Mouse (Mus musculus) liver, embryonic 13.5 days (tissue): ENCODE measurements at regions not wholly inside any gene's neighbourhood (a gene's known extent, or its start where the extent isn't known, plus 50 kb on each side); places are given as distances from the start of the nearest gene placed in this dataset.
A peak's percentile ranks its signal among the peaks of the same experiment; 100 is the strongest.

Source experiments
- ATAC-seq: fragments of 200-750 bp; cut with Nextera tagmentation; 2 replicates; pipeline ENCODE4 v1.8.0; 2017; ENCODE audit warnings: low read depth, mild to moderate bottlenecking, moderate number of reproducible peaks, moderate library complexity
- DNase-seq: peaks from one replicate; pipeline ENCODE4 v3.0.0; 2022
- H3K27ac ChIP-seq: fragments of 300-500 bp; sonication (generic); 2 replicates; pipeline ENCODE4 v1.5.1; 2015; ENCODE audit warnings: moderate library complexity, mild to moderate bottlenecking, inconsistent platforms
- H3K27me3 ChIP-seq: fragments of 300-500 bp; sonication (generic); 2 replicates; pipeline ENCODE4 v1.6.1; 2015; ENCODE audit warnings: mild to moderate bottlenecking, inconsistent platforms
- H3K36me3 ChIP-seq: fragments of 300-500 bp; sonication (generic); 2 replicates; pipeline ENCODE4 v1.6.1; 2015; ENCODE audit warnings: mild to moderate bottlenecking, inconsistent platforms
- H3K4me1 ChIP-seq: fragments of 300-500 bp; sonication (generic); replicated peaks from 2 replicates; pipeline ENCODE4 v1.6.1; 2015; ENCODE audit warnings: inconsistent platforms
- H3K4me2 ChIP-seq: fragments of 300-500 bp; sonication (generic); 2 replicates; pipeline ENCODE4 v1.6.1; 2015; ENCODE audit warnings: inconsistent platforms, mild to moderate bottlenecking, moderate library complexity
- H3K4me3 ChIP-seq: fragments of 300-500 bp; sonication (generic); replicated peaks from 2 replicates; pipeline ENCODE4 v1.5.1; 2015; ENCODE audit warnings: mild to moderate bottlenecking, inconsistent platforms
- H3K9ac ChIP-seq: fragments of 300-500 bp; sonication (generic); 2 replicates; pipeline ENCODE4 v1.6.1; 2015; ENCODE audit warnings: mild to moderate bottlenecking, inconsistent platforms
- H3K9me3 ChIP-seq: fragments of 300-500 bp; sonication (generic); replicated peaks from 2 replicates; pipeline ENCODE4 v1.6.1; 2016; ENCODE audit warnings: inconsistent platforms
- WGBS: fragments of 180-500 bp; shearing (Covaris S2); methylation state at CpG from one replicate; pipeline ENCODE4 v1.1.7; 2015; ENCODE audit not compliant: insufficient replicate concordance; 5-methylcytosine and 5-hydroxymethylcytosine counted together

DNA sequence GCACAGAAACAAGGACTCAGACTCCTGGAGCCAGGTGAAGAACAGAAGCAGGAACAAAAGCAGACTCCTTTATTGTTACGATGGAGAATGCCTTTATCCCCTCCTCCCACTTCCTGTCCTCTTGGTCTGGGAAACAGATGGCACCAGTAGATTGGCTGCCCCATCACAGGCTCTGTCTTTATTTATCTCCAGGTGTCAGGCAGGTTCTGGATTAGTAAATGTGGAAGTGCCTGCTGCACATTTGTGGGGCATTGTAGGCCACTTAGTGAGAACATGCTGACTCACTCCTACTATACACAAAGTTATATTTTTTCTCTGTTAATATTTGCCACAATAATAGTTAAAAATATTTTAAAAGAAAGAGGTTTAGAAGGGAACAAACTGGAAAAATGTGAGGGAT is 426.0 kb downstream of the Tmem161b start:
- no peaks in the 10 kb centered on the region for H3K27me3 ChIP-seq
- H3K4me1 ChIP-seq, result no peaks in the 10 kb centered on the region
- H3K27ac ChIP-seq, result no peak overlapping the region
- DNase-seq, result peak; percentile 0
- no peak overlapping the region for H3K4me2 ChIP-seq
- no peak for ATAC-seq
- no peaks in the 10 kb centered on the region for H3K36me3 ChIP-seq
- H3K4me3 ChIP-seq, result no peak overlapping the region
- H3K9me3 ChIP-seq, result no peaks in the 10 kb centered on the region
- WGBS, result 9% methylated on average over 1 of the region's 1 CpGs
- no peak overlapping the region for H3K9ac ChIP-seq

DNA sequence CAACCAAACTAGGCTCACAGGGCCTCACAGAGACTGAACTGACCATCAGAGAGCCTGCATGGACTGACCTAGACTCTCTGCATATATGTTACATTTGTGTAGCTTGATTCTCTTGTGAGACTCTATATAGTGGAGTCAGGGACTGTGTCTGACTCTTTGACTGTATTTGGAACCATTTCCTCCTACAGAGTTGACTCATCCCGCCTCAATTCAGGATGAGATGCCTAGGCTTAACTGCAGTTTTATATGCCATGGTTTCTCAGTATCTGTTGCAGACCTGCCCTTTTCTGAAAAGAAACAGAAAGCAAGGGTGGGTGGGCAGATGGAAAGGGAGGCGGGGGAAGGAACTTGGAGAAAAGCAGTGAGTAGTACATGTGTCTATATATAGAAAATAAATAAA is 441.9 kb downstream of the Tmem161b start:
- Histone ChIP-seq H3K36me3 (no peaks in the 10 kb centered on the region), H3K27ac (no peak overlapping the region), H3K9me3 (no peaks in the 10 kb centered on the region), H3K9ac (no peak overlapping the region), H3K4me2 (no peak overlapping the region), H3K4me3 (no peak overlapping the region), H3K27me3 (no peaks in the 10 kb centered on the region), H3K4me1 (no peaks in the 10 kb centered on the region)
- DNase-seq (no peak), ATAC-seq (no peak)
- 53% methylated on average over 2 of the region's 2 CpGs for WGBS

DNA sequence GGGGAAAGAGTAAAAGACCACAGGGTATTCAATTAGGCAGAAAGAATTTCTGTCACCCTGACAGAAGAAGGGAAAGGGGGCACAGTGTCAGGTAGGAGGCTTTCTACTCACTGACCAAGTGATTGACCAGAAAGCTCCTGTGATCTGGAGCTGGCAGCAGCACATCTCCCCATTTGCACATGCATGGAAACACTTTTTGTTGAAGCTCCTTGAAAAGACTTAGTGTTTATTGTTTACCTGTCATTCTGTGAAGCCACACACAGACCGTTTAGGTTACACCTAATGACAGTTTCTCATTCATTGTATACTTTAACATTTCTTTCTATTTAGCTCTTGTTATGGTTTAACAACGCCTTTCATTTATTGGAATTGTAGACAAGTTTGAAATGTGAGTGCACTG is 458.9 kb downstream of the Tmem161b start:
- DNase-seq (no peak), ATAC-seq (no peak)
- Histone ChIP-seq H3K4me3 (no peak overlapping the region), H3K9ac (no peak overlapping the region), H3K4me2 (no peak overlapping the region), H3K27me3 (no peaks in the 10 kb centered on the region), H3K36me3 (no peaks in the 10 kb centered on the region), H3K27ac (no peak overlapping the region), H3K9me3 (no peaks in the 10 kb centered on the region), H3K4me1 (no peaks in the 10 kb centered on the region)
- 48% methylated on average over 2 of the region's 2 CpGs for WGBS

DNA sequence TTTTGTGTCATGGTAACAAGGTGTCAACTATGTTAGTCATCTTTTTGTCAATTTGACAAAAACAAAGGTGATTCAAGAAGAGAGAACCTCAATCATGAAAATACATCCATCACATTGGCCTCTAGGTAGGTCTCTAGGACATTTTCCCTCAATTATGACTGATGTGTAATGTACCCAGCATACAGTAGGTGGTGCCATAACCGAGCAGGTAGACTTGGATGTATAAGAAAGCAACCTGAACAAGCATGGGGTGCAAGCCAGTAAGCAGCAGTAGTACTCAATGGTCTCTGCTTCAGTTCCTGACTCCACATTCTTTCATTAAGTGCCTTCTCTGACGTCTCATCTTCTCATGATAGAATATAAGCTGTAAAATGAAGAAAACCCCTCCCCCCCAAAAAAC is 463.8 kb downstream of the Tmem161b start:
- Histone ChIP-seq H3K27ac (no peak overlapping the region), H3K4me3 (no peak overlapping the region), H3K36me3 (no peaks in the 10 kb centered on the region), H3K9ac (no peak overlapping the region), H3K9me3 (no peaks in the 10 kb centered on the region), H3K4me1 (no peaks in the 10 kb centered on the region), H3K4me2 (no peak overlapping the region), H3K27me3 (no peaks in the 10 kb centered on the region)
- 34% methylated on average over 2 of the region's 2 CpGs for WGBS
- ATAC-seq (no peak), DNase-seq (no peak)

DNA sequence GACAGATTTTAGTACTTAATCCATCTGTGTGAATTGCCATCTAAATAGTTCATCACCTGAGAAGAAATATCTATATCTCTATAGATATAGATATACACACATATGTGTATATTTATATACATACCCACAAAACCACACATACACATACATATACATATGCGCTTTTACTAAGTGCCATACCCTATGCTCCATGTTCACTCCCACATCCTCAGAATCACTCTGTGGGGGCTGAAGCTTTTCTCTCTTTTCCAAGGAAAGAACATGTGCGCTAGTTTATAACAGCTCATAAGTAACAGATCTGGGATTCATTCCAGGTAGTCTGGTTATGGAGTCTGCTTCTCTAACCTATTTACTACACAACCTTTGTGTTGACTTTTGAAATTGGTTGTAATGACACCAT is 471.4 kb downstream of the Tmem161b start:
- Histone ChIP-seq H3K9ac (no peak overlapping the region), H3K27me3 (no peaks in the 10 kb centered on the region), H3K9me3 (no peaks in the 10 kb centered on the region), H3K36me3 (no peaks in the 10 kb centered on the region), H3K4me2 (no peak overlapping the region), H3K4me3 (no peak overlapping the region), H3K4me1 (no peaks in the 10 kb centered on the region), H3K27ac (no peak overlapping the region)
- ATAC-seq (no peak), DNase-seq (no peak)
- WGBS, result 78% methylated on average over 2 of the region's 2 CpGs

DNA sequence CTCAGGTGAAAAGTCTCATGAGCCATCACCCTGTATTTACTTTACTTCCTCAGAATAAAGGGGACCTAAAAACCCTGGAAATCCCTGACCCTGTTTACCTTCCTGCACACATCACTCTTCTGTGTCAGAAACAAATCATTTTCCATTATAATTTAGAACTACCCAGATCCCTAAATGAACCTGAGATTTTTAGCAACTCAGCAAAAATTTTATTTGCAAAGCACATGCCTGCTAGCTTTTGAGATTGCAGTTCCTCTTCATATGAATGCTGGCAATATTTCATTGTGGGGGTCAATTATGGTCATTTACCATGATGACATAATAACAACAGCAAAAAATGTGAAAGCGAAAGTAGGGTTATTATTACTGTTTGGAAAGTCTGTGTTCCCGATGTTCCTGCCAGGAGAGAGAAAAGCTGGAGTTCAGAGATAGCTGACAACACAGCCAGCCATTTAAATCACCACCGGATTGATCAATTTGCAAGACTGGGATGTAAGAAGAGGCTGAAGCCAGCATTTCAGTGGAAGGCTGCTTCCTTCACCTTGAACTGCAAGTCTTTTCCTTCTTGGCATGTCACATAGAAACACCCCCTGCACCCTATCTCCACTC is 476.5 kb downstream of the Tmem161b start:
- no peak for ATAC-seq
- no peaks in the 10 kb centered on the region for H3K9me3 ChIP-seq
- no peak overlapping the region for H3K4me3 ChIP-seq
- no peak overlapping the region for H3K9ac ChIP-seq
- no peaks in the 10 kb centered on the region for H3K36me3 ChIP-seq
- WGBS, result 56% methylated on average over 3 of the region's 3 CpGs
- H3K4me1 ChIP-seq, result no peaks in the 10 kb centered on the region
- no peak overlapping the region for H3K27ac ChIP-seq
- DNase-seq, result no peak
- no peak overlapping the region for H3K4me2 ChIP-seq
- no peaks in the 10 kb centered on the region for H3K27me3 ChIP-seq

DNA sequence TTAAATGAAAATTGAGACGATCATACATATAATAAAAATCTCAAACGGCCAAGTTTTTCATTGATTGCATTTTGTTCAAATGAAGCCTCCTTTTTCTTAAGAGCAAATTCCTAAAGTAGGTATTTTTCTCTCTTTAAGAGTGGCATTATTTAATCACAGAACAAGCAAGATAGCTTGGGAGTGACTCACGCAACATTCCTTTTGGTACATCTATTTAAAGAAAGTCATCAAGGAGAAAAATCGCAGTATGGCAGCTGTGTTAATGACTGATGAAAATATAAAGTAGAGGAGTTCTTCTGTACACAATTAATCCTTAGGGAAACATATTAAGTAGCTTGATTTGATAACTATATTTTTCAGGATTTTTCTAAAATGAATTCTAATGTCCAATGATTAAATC is 448.0 kb upstream of the Ccnh start:
- Histone ChIP-seq H3K4me1 (no peaks in the 10 kb centered on the region), H3K9me3 (no peaks in the 10 kb centered on the region), H3K4me2 (no peak overlapping the region), H3K36me3 (no peaks in the 10 kb centered on the region), H3K9ac (no peak overlapping the region), H3K27ac (no peak overlapping the region), H3K27me3 (no peaks in the 10 kb centered on the region), H3K4me3 (no peak overlapping the region)
- DNase-seq (no peak), ATAC-seq (no peak)
- WGBS, result 60% methylated on average over 4 of the region's 4 CpGs

DNA sequence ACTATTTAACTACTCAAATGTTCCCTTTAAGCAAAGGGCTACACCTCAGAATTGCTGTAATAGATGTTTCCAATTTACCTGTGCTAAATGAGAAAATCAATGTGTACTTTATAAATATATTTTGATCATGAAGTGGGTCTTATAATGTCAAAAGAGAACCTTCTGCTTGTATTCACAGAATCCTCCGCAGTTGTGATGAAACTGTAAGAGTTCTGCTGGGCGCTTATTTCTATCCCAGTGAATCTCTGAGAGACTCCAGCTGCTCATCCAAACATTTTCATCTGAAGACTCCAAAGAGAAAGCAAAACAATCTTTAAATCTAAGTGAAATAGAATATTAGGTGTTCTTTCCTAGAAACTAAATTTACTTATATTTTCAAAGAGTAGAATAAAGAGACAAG is 440.9 kb upstream of the Ccnh start:
- H3K27ac ChIP-seq, result no peak overlapping the region
- ATAC-seq, result no peak
- 64% methylated on average over 2 of the region's 2 CpGs for WGBS

DNA sequence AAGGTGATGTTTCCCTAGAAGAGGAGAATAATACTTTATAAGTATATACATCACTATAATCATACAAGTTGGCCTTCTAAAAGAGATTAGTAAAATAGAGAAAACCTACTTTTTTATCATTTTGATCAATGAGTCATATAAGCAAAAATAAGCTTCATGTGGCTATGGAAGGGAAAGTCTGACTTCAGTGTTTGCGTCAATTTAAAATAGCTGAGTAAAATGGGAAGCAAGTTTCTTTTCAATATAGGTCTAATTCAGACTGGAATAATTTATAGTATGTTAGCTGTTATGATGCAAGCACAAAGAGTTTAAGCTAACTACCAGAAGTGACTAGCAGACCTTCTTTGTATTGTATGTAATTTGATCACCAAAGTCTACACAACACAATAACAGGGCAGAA is 440.0 kb upstream of the Ccnh start:
- no peaks in the 10 kb centered on the region for H3K4me1 ChIP-seq
- H3K27ac ChIP-seq, result no peak overlapping the region
- no peaks in the 10 kb centered on the region for H3K9me3 ChIP-seq
- WGBS, result 76% methylated on average over 1 of the region's 1 CpGs
- H3K27me3 ChIP-seq, result no peaks in the 10 kb centered on the region
- no peaks in the 10 kb centered on the region for H3K36me3 ChIP-seq
- no peak overlapping the region for H3K9ac ChIP-seq
- DNase-seq (no peak), ATAC-seq (no peak)
- H3K4me2 ChIP-seq, result no peak overlapping the region
- no peak overlapping the region for H3K4me3 ChIP-seq

More for the DNA sequence above, 440.9 kb upstream of the Ccnh start:
- no peaks in the 10 kb centered on the region for H3K9me3 ChIP-seq
- no peak overlapping the region for H3K4me3 ChIP-seq
- no peaks in the 10 kb centered on the region for H3K4me1 ChIP-seq
- no peaks in the 10 kb centered on the region for H3K27me3 ChIP-seq
- H3K9ac ChIP-seq, result no peak overlapping the region
- no peaks in the 10 kb centered on the region for H3K36me3 ChIP-seq
- DNase-seq, result no peak
- no peak overlapping the region for H3K4me2 ChIP-seq

DNA sequence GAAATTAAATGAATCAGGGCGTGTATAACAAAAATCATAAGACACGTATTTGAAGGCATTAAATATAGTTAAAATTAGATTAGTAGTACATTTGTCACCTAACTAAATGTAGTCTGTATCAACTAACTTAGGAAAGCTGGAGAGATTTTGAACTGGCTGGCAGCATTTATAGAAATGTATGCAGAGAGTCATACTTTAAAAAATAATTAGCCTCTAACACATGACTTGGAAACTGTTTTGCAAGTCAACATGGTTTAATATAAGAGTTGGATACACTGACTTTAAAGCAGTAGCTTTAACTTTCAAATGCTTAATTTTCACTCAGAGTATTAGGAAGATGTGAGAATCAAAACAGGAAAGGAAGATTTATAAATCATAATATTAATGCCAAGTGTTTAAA is 439.1 kb upstream of the Ccnh start:
- no peak overlapping the region for H3K27ac ChIP-seq
- no peak overlapping the region for H3K9ac ChIP-seq
- H3K4me1 ChIP-seq, result no peaks in the 10 kb centered on the region
- H3K27me3 ChIP-seq, result no peaks in the 10 kb centered on the region
- no peaks in the 10 kb centered on the region for H3K36me3 ChIP-seq
- 61% methylated on average over 2 of the region's 2 CpGs for WGBS
- H3K4me2 ChIP-seq, result no peak overlapping the region
- no peak overlapping the region for H3K4me3 ChIP-seq
- DNase-seq (no peak), ATAC-seq (no peak)
- H3K9me3 ChIP-seq, result no peaks in the 10 kb centered on the region

DNA sequence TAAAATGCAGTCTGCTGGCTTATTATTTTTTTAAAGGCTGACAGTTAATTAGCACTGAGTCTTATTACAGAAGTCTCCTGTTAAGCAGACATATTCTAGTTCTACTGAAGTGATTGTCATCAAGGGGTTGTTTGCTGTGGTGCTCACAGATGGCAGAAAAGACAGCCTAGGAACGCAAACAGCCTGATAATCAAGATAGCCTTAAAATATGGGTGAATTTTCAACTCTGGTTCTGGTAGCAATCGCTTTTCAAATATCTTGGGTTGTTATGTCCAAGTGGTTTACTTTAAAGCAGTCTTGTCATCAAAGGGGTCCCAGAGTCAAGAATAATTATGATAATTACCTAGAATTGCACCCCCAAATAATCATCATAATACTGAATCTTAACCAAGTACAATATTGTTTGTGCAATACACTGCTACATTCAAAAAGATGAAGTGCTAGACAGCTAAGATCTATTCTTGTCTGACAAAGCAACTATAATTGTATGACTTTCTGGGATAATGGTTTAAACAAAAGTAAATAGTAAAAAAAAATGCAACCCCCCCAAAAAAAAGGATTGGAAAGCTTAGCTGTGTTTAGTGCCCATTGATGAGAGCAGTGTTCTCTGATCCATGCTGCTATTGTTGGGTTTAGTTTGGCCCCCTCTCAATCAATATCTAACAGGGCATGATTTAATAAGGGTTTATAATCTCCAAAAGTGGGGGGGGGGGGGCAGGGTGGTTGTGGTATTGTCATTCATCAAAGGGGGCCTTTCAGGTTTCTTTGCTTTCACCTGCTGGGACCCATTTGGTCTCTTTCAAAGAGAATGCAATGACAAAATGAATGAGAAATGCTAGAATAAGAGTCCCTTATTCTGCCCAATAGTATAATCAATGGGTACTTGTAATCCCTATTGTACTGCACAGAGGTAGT is 437.4 kb upstream of the Ccnh start:
- H3K4me3 ChIP-seq, result no peak overlapping the region
- H3K27me3 ChIP-seq, result no peaks in the 10 kb centered on the region
- H3K27ac ChIP-seq, result no peak overlapping the region
- H3K9me3 ChIP-seq, result no peaks in the 10 kb centered on the region
- no peaks in the 10 kb centered on the region for H3K4me1 ChIP-seq
- H3K4me2 ChIP-seq, result no peak overlapping the region
- DNase-seq (no peak), ATAC-seq (no peak)
- WGBS, result 49% methylated on average over 2 of the region's 2 CpGs
- H3K9ac ChIP-seq, result no peak overlapping the region
- no peaks in the 10 kb centered on the region for H3K36me3 ChIP-seq

DNA sequence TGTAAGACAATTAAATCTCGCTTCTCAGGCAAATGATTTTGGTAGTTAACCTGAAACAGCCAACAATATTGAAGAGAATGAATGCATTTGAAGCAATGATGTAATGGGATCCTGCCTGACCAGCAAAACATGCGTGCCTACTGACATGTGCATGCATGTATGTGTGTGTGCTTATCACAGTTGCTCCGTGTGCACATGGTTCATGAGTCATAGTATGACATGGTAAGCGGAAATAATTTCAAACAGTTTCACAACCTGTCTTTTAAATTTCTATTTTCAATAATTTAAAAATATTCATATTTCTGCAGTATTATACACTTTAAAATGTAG is 436.8 kb upstream of the Ccnh start:
- DNase-seq, result no peak
- Histone ChIP-seq H3K36me3 (no peaks in the 10 kb centered on the region), H3K9me3 (no peaks in the 10 kb centered on the region), H3K4me1 (no peaks in the 10 kb centered on the region), H3K27me3 (no peaks in the 10 kb centered on the region), H3K9ac (no peak overlapping the region), H3K4me3 (no peak overlapping the region), H3K4me2 (no peak overlapping the region), H3K27ac (no peak overlapping the region)
- no peak for ATAC-seq
- 54% methylated on average over 4 of the region's 4 CpGs for WGBS
